In the genomic region with DNA sequence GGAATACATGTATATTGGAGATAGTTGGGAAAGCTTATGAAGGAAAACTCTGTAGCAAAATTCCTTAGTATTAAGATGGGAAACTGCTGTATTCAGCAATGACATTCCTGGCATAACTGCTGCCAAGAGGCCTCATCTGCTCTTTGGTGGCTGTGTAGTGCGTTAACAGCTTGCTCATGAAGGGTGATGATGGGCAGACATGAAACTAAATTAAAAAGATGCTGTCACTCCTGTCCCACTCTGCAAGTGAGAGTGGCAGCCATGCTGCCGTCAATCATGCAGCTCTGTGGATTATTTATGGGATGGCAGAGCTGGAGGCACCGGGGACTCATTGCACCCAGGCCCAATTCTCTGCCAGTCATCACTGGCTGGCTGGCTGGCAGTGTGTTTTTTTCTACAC, we compare ENCODE assay signal across 26 mouse cellular contexts. TPM values are rescaled to one million over a fixed set of nuclear protein-coding genes. Genes with fewer than 3 reads are reported as not detected.
DNase-seq lines count a peak whose midpoint lies in the region; ATAC-seq and TF ChIP-seq lines count a peak whose summit lies in the region.
"Had no signal": no experiment of that assay in that cellular context is flagged by ENCODE, and none has a peak within 500 bp of the region (broad histone marks: within the 10 kb centered on the region; RNA-seq: fewer than 3 reads in every experiment).

No protein-coding gene starts in this region.

- H3K9me3 ChIP-seq in heart, embryonic 12.5 days (replicated peaks) = no peaks in the 10 kb centered on the region
- H3K9me3 ChIP-seq: limb, embryonic 10.5 days; neural tube, embryonic 13.5 days; stomach, embryonic 15.5 days had no signal

- peak; percentile 57; the same call in 1 of the 2 replicates for ATAC-seq in heart, embryonic 12.5 days (ENCODE audit: insufficient number of reproducible peaks, low FRiP score)
- ATAC-seq: activated CD4-positive, CD25-positive, alpha-beta regulatory T cell, adult 4 months; inflammation-experienced regulatory T-cells, adult 6 months had no signal

- no peak for DNase-seq in heart, adult 18-20 months
- DNase-seq in layer of hippocampus, adult 18-20 months (ENCODE audit: low spot score in 2 of 2) = peak; percentile 11 to 38
- DNase-seq in layer of hippocampus, postnatal 25 days (ENCODE audit: extremely low spot score in 1 of 2, low spot score in 1 of 2) = no peak
- peak; percentile 34 for DNase-seq in Muller cell, postnatal 12 days (ENCODE audit: inconsistent ontology term)
- peak; percentile 89 for DNase-seq in brain, embryonic 14.5 days (ENCODE audit: low read depth)
- DNase-seq in cerebellum, adult 2 months = no peak
- no peak for DNase-seq in spleen, adult 18-20 months
- DNase-seq: adrenal gland, adult 8-10 months; cerebellum, adult 9-10 months; gastrocnemius, postnatal 25 days; heart, postnatal 4 days; kidney, adult 18-20 months; liver; midbrain, embryonic 14.5 days; retina, postnatal 1 day; thymus, postnatal 25 days had no signal

- H3K27me3 ChIP-seq in heart, embryonic 12.5 days (replicated peaks) = no peaks in the 10 kb centered on the region
- no peaks in the 10 kb centered on the region for H3K27me3 ChIP-seq in cerebellum, adult 2 months (ENCODE audit: control insufficient read depth, insufficient read depth, low read length)
- H3K27me3 ChIP-seq: neural tube, embryonic 13.5 days; stomach, embryonic 15.5 days had no signal

- H3K27ac ChIP-seq in heart, embryonic 12.5 days (ENCODE audit: poor library complexity, severe bottlenecking) = no peak overlapping the region
- no peak overlapping the region for H3K27ac ChIP-seq in cerebellum, adult 2 months (ENCODE audit: insufficient read depth, low read length)
- H3K27ac ChIP-seq: hindbrain, embryonic 14.5 days; limb, embryonic 10.5 days; neural tube, embryonic 13.5 days; stomach, embryonic 15.5 days had no signal

- WGBS in heart, embryonic 12.5 days = 32% methylated on average over 3 of the region's 3 CpGs
- 36% methylated on average over 3 of the region's 3 CpGs for WGBS in cerebellum, adult 2 months

- no peaks in the 10 kb centered on the region for H3K36me3 ChIP-seq in heart, embryonic 12.5 days
- H3K36me3 ChIP-seq: limb, embryonic 10.5 days; neural tube, embryonic 13.5 days; stomach, embryonic 15.5 days had no signal

- no peak overlapping the region for H3K4me2 ChIP-seq in heart, embryonic 12.5 days
- H3K4me2 ChIP-seq: hindbrain, embryonic 14.5 days; neural tube, embryonic 13.5 days; stomach, embryonic 15.5 days had no signal

- TF ChIP-seq POLR2A in brain, embryonic 14.5 days (IDR thresholded peaks at IDR 0.05; ENCODE audit: borderline replicate concordance, extremely low read depth, insufficient read depth, insufficient read length, poor library complexity, severe bottlenecking) = no peak
- TF ChIP-seq POLR2A in cerebellum, adult 2 months (IDR thresholded peaks at IDR 0.05; ENCODE audit: borderline replicate concordance, insufficient read depth, low read length) = no peak

- TF ChIP-seq CTCF in brain, embryonic 14.5 days (IDR thresholded peaks at IDR 0.05; ENCODE audit: borderline replicate concordance, extremely low read depth, insufficient read depth, insufficient read length) = no peak
- no peak for TF ChIP-seq CTCF in cerebellum, adult 2 months (IDR thresholded peaks at IDR 0.05; ENCODE audit: borderline replicate concordance, insufficient read depth, low read depth, low read length)

- peaks cover 24% of the 10 kb centered on the region for H3K4me1 ChIP-seq in heart, embryonic 12.5 days (replicated peaks)
- no peaks in the 10 kb centered on the region for H3K4me1 ChIP-seq in cerebellum, adult 2 months (ENCODE audit: control insufficient read depth, insufficient read depth, low read length)
- H3K4me1 ChIP-seq: stomach, embryonic 15.5 days had no signal

- H3K9ac ChIP-seq in heart, embryonic 12.5 days = no peak overlapping the region
- H3K9ac ChIP-seq: hindbrain, embryonic 14.5 days; neural tube, embryonic 13.5 days; stomach, embryonic 15.5 days had no signal

- no peak overlapping the region for H3K4me3 ChIP-seq in heart, embryonic 12.5 days
- H3K4me3 ChIP-seq in cerebellum, adult 2 months (replicated peaks; ENCODE audit: insufficient read depth, low read depth, low read length) = no peak overlapping the region
- H3K4me3 ChIP-seq: limb, embryonic 10.5 days; myocyte; neural tube, embryonic 13.5 days; stomach, embryonic 15.5 days had no signal

RNA-seq across cellular contexts. Expression of a gene that starts 8.7 kb away (rescaled TPM):
- 4.4 and 6.6 TPM in 2 replicates for polyA plus RNA-seq in heart, embryonic 12.5 days (2016; fragmentation: Nextera tagmentation; extraction: Ambion mirVana)
- total RNA-seq in heart, adult 18-20 months (2021) = 1 to 10 TPM; 3.1 to 3.8 TPM
- 10 to 100 TPM; 34.2 to 37.1 TPM for total RNA-seq in layer of hippocampus, adult 18-20 months (2021)
- 10 to 100 TPM; 38.4 to 39.2 TPM for total RNA-seq in layer of hippocampus, postnatal 25 days (2021)
- 3.7 and 4.3 TPM in 2 replicates for polyA plus RNA-seq in brain, embryonic 14.5 days (2012; rRNA removed)
- 7.0 and 9.2 TPM in 2 replicates for polyA plus RNA-seq in cerebellum, adult 2 months (2012; rRNA removed)
- total RNA-seq: megakaryocyte, adult 5-6 weeks; MEL had no signal
- polyA plus RNA-seq: activated CD4-positive, CD25-positive, alpha-beta regulatory T cell, adult 4 months; inflammation-experienced regulatory T-cells, adult 6 months had no signal

Comparison
In these comparisons a context has a peak if more than half of its experiments do, and no peak if none do; other contexts are left out.
1. DNase-seq: peak in layer of hippocampus, adult 18-20 months (2 of 2), Muller cell, postnatal 12 days (single experiment) and brain, embryonic 14.5 days (single experiment); none in heart, adult 18-20 months (0 of 2), layer of hippocampus, postnatal 25 days (0 of 2), cerebellum, adult 2 months (0 of 2) and spleen, adult 18-20 months (0 of 2).
2. RNA of a gene that starts 8.7 kb away (total RNA-seq): 38.4 to 39.2 TPM in layer of hippocampus, postnatal 25 days and 34.2 to 37.1 TPM in layer of hippocampus, adult 18-20 months; 3.1 to 3.8 TPM in heart, adult 18-20 months; every median in the first group is over 4 times any median in the second.